Mouse (Mus musculus) liver, embryonic 16.5 days (tissue): Measurements from ENCODE around the gene Rspry1. TPM values are rescaled to one million over a fixed set of nuclear protein-coding genes. Genes with fewer than 3 reads are reported as not detected.

Experiments
- ATAC-seq: fragments of 200-750 bp; cut with Nextera tagmentation; 2 replicates; pipeline ENCODE4 v1.8.0; 2017; ENCODE audit warnings: low read depth, mild to moderate bottlenecking, moderate number of reproducible peaks, moderate library complexity
- H3K27ac ChIP-seq: fragments of 300-500 bp; sonication (generic); 2 replicates; pipeline ENCODE4 v1.5.1; 2014; ENCODE audit warnings: mild to moderate bottlenecking, low read length
- H3K27me3 ChIP-seq: fragments of 300-500 bp; sonication (generic); 2 replicates; pipeline ENCODE4 v1.6.1; 2014; ENCODE audit warnings: low read depth, low read length, mixed read lengths; ENCODE audit not compliant: control insufficient read depth, insufficient read depth
- H3K36me3 ChIP-seq: fragments of 300-500 bp; sonication (generic); 2 replicates; pipeline ENCODE4 v1.6.1; 2014; ENCODE audit warnings: mild to moderate bottlenecking; ENCODE audit not compliant: control insufficient read depth, insufficient read depth
- H3K4me1 ChIP-seq: fragments of 300-500 bp; sonication (generic); 2 replicates; pipeline ENCODE4 v1.6.1; 2014; ENCODE audit warnings: low read depth, low read length, mixed read lengths; ENCODE audit not compliant: control insufficient read depth
- H3K4me2 ChIP-seq: fragments of 300-500 bp; sonication (generic); 2 replicates; pipeline ENCODE4 v1.6.1; 2014; ENCODE audit warnings: low read depth, low read length, mixed read lengths
- H3K4me3 ChIP-seq: fragments of 300-500 bp; sonication (generic); 2 replicates; pipeline ENCODE4 v1.5.1; 2014; ENCODE audit warnings: low read depth, mild to moderate bottlenecking, low read length
- H3K9ac ChIP-seq: fragments of 300-500 bp; sonication (generic); 2 replicates; pipeline ENCODE4 v1.6.1; 2014; ENCODE audit warnings: low read depth, low read length
- H3K9me3 ChIP-seq: fragments of 300-500 bp; sonication (generic); replicated peaks from 2 replicates; pipeline ENCODE4 v1.6.1; 2016; ENCODE audit warnings: low read length; ENCODE audit not compliant: control insufficient read depth
- WGBS: fragments of 180-500 bp; shearing (Covaris S2); extraction: QIAGEN DNeasy Blood & Tissue Kit; methylation state at CpG from one replicate; pipeline ENCODE4 v1.1.7; 2014; ENCODE audit not compliant: insufficient replicate concordance; 5-methylcytosine and 5-hydroxymethylcytosine counted together
- polyA plus RNA-seq: library from polyadenylated mRNA; unstranded; fragments of >200 nt; fragmentation: Nextera tagmentation; extraction: Ambion mirVana; gene quantifications from 2 replicates; pipeline ENCODE4 v1.2.1, GENCODE M21; 2015

Gene Rspry1
- polyA plus RNA-seq, 1 experiment from 2014 or later, result 14.4 TPM

GRCm38 (mm10) chr8:94641183-94641582, 39.4 kb downstream of the Rspry1 start:
- no peaks in the 10 kb centered on the region for H3K27me3 ChIP-seq
- no peak overlapping the region for H3K4me3 ChIP-seq
- no peak overlapping the region for H3K27ac ChIP-seq
- H3K9me3 ChIP-seq, result no peaks in the 10 kb centered on the region
- H3K9ac ChIP-seq, result no peak overlapping the region
- peaks cover 10% of the 10 kb centered on the region for H3K36me3 ChIP-seq
- no peak for ATAC-seq
- H3K4me1 ChIP-seq, result no peaks in the 10 kb centered on the region
- no peak overlapping the region for H3K4me2 ChIP-seq
- WGBS, result 87% methylated on average over 2 of the region's 2 CpGs

GRCm38 (mm10) chr8:94641938-94642337, 40.2 kb downstream of the Rspry1 start:
- Histone ChIP-seq H3K27ac (no peak overlapping the region), H3K36me3 (peaks cover 15% of the 10 kb centered on the region), H3K27me3 (no peaks in the 10 kb centered on the region), H3K9ac (no peak overlapping the region), H3K9me3 (no peaks in the 10 kb centered on the region), H3K4me2 (no peak overlapping the region), H3K4me3 (no peak overlapping the region), H3K4me1 (no peaks in the 10 kb centered on the region)
- ATAC-seq, result no peak
- WGBS, result 76% methylated on average over 3 of the region's 3 CpGs

- H3K27ac ChIP-seq, result no peak overlapping the region
- no peaks in the 10 kb centered on the region for H3K9me3 ChIP-seq
- H3K27me3 ChIP-seq, result no peaks in the 10 kb centered on the region
- no peaks in the 10 kb centered on the region for H3K4me1 ChIP-seq
- 21% methylated on average over 1 of the region's 1 CpGs for WGBS
- no peak overlapping the region for H3K4me3 ChIP-seq
- H3K4me2 ChIP-seq, result no peak overlapping the region
- H3K9ac ChIP-seq, result no peak overlapping the region
- H3K36me3 ChIP-seq, result peaks cover 26% of the 10 kb centered on the region
- no peak for ATAC-seq
Observed at GRCm38 (mm10) chr8:94645202-94645601, 43.5 kb downstream of the Rspry1 start.

GRCm38 (mm10) chr8:94646165-94646564, 44.4 kb downstream of the Rspry1 start:
- H3K4me2 ChIP-seq, result no peak overlapping the region
- H3K4me3 ChIP-seq, result no peak overlapping the region
- no peaks in the 10 kb centered on the region for H3K27me3 ChIP-seq
- H3K4me1 ChIP-seq, result no peaks in the 10 kb centered on the region
- H3K36me3 ChIP-seq, result peaks cover 20% of the 10 kb centered on the region
- ATAC-seq, result no peak
- no peaks in the 10 kb centered on the region for H3K9me3 ChIP-seq
- 81% methylated on average over 3 of the region's 3 CpGs for WGBS
- H3K27ac ChIP-seq, result no peak overlapping the region
- H3K9ac ChIP-seq, result no peak overlapping the region

GRCm38 (mm10) chr8:94649496-94649895, 47.8 kb downstream of the Rspry1 start:
- 30% methylated on average over 3 of the region's 3 CpGs for WGBS
- ATAC-seq, result no peak
- Histone ChIP-seq H3K27me3 (no peaks in the 10 kb centered on the region), H3K9ac (no peak overlapping the region), H3K4me2 (no peak overlapping the region), H3K4me1 (no peaks in the 10 kb centered on the region), H3K4me3 (no peak overlapping the region), H3K9me3 (no peaks in the 10 kb centered on the region), H3K27ac (no peak overlapping the region), H3K36me3 (peaks cover 19% of the 10 kb centered on the region)

- Histone ChIP-seq H3K27ac (no peak overlapping the region), H3K4me1 (peaks cover 3% of the 10 kb centered on the region; the same call in 1 of the 2 replicates), H3K27me3 (no peaks in the 10 kb centered on the region), H3K36me3 (peaks cover 9% of the 10 kb centered on the region), H3K4me2 (no peak overlapping the region), H3K9me3 (no peaks in the 10 kb centered on the region), H3K4me3 (no peak overlapping the region), H3K9ac (no peak overlapping the region)
- no peak for ATAC-seq
- 80% methylated on average over 3 of the region's 3 CpGs for WGBS
Observed at GRCm38 (mm10) chr8:94652951-94653350, 51.2 kb downstream of the Rspry1 start.

GRCm38 (mm10) chr8:94654994-94655393, 53.3 kb downstream of the Rspry1 start:
- Histone ChIP-seq H3K4me2 (no peak overlapping the region), H3K4me3 (no peak overlapping the region), H3K9ac (no peak overlapping the region), H3K36me3 (peaks cover 7% of the 10 kb centered on the region), H3K4me1 (peaks cover 3% of the 10 kb centered on the region; the same call in 1 of the 2 replicates), H3K27me3 (no peaks in the 10 kb centered on the region), H3K9me3 (no peaks in the 10 kb centered on the region), H3K27ac (0 out of 2 replicates have a peak overlapping the region, but pooled peaks have one; percentile 2)
- peak; percentile 81 for ATAC-seq

GRCm38 (mm10) chr8:94658031-94658430, 56.3 kb downstream of the Rspry1 start:
- Histone ChIP-seq H3K4me1 (peaks cover 3% of the 10 kb centered on the region; the same call in 1 of the 2 replicates), H3K27ac (no peak overlapping the region), H3K9ac (no peak overlapping the region), H3K4me3 (no peak overlapping the region), H3K4me2 (no peak overlapping the region), H3K27me3 (no peaks in the 10 kb centered on the region), H3K36me3 (peaks cover 6% of the 10 kb centered on the region), H3K9me3 (no peaks in the 10 kb centered on the region)
- 81% methylated on average over 2 of the region's 2 CpGs for WGBS
- ATAC-seq, result no peak

GRCm38 (mm10) chr8:94660418-94660817, 58.7 kb downstream of the Rspry1 start:
- Histone ChIP-seq H3K27ac (no peak overlapping the region), H3K9ac (no peak overlapping the region), H3K4me3 (no peak overlapping the region), H3K4me1 (no peaks in the 10 kb centered on the region), H3K27me3 (no peaks in the 10 kb centered on the region), H3K36me3 (peaks cover 6% of the 10 kb centered on the region), H3K9me3 (no peaks in the 10 kb centered on the region), H3K4me2 (no peak overlapping the region)
- WGBS, result 72% methylated on average over 4 of the region's 4 CpGs
- ATAC-seq, result no peak
